Mouse (Mus musculus) CD8-positive naive resting alpha-beta T cell, adult 2 months (primary cell): ENCODE results near the gene Lrrc17.
"Not testable (repeated sequence)": the region's sequence is repeated elsewhere in the genome, so short reads cannot be mapped to it uniquely, and the experiment has no call there.

Source experiments
- DNase-seq, 2 experiments: peaks; one replicate each; pipeline ENCODE4 v3.0.0; 2022; ENCODE audit warnings: low read depth in 2 of 2, low spot score in 2 of 2

The Lrrc17 gene

GRCm38 (mm10) chr5:21599961-21600360, 56.6 kb downstream of the Lrrc17 start:
- no peak for DNase-seq

GRCm38 (mm10) chr5:21605936-21606335, 62.6 kb downstream of the Lrrc17 start:
- no peak for DNase-seq

- no peak for DNase-seq
Measured at GRCm38 (mm10) chr5:21608311-21609304, 65.2 kb downstream of the Lrrc17 start.

GRCm38 (mm10) chr5:21610996-21611395, 67.6 kb downstream of the Lrrc17 start:
- no peak for DNase-seq

- not testable (repeated sequence) for DNase-seq
Measured at GRCm38 (mm10) chr5:21614299-21614698, 70.9 kb downstream of the Lrrc17 start.

GRCm38 (mm10) chr5:21616450-21617009, 73.2 kb downstream of the Lrrc17 start:
- no peak for DNase-seq
